Mouse (Mus musculus) midbrain, embryonic 13.5 days (tissue): Measurements from ENCODE around the gene Rdh19. TPM values are rescaled to one million over a fixed set of nuclear protein-coding genes. Genes with fewer than 3 reads are reported as not detected.
"Not testable (repeated sequence)": the region's sequence is repeated elsewhere in the genome, so short reads cannot be mapped to it uniquely, and the experiment has no call there.

ENCODE experiments used
- ATAC-seq: fragments of 200-750 bp; cut with Nextera tagmentation; 2 replicates; pipeline ENCODE4 v1.8.0; 2017; ENCODE audit warnings: mild to moderate bottlenecking, moderate TSS enrichment, moderate library complexity
- H3K27ac ChIP-seq: fragments of 300-500 bp; sonication (generic); 2 replicates; pipeline ENCODE4 v1.5.1; 2015; ENCODE audit warnings: inconsistent platforms, mild to moderate bottlenecking, moderate library complexity
- H3K27me3 ChIP-seq: fragments of 300-500 bp; sonication (generic); 2 replicates; pipeline ENCODE4 v1.6.1; 2015; ENCODE audit warnings: mild to moderate bottlenecking, inconsistent platforms
- H3K36me3 ChIP-seq: fragments of 300-500 bp; sonication (generic); 2 replicates; pipeline ENCODE4 v1.6.1; 2015; ENCODE audit warnings: mild to moderate bottlenecking, inconsistent platforms
- H3K4me1 ChIP-seq: fragments of 300-500 bp; sonication (generic); replicated peaks from 2 replicates; pipeline ENCODE4 v1.6.1; 2015; ENCODE audit warnings: inconsistent platforms
- H3K4me2 ChIP-seq: fragments of 300-500 bp; sonication (generic); replicated peaks from 2 replicates; pipeline ENCODE4 v1.6.1; 2015; ENCODE audit warnings: moderate library complexity, mild to moderate bottlenecking, inconsistent platforms
- H3K4me3 ChIP-seq: fragments of 300-500 bp; sonication (generic); replicated peaks from 2 replicates; pipeline ENCODE4 v1.5.1; 2015; ENCODE audit warnings: mild to moderate bottlenecking, inconsistent platforms
- H3K9ac ChIP-seq: fragments of 300-500 bp; sonication (generic); replicated peaks from 2 replicates; pipeline ENCODE4 v1.6.1; 2015; ENCODE audit warnings: mild to moderate bottlenecking, inconsistent platforms
- H3K9me3 ChIP-seq: fragments of 300-500 bp; sonication (generic); 2 replicates; pipeline ENCODE4 v1.6.1; 2016; ENCODE audit warnings: mild to moderate bottlenecking, inconsistent platforms
- WGBS: fragments of 180-500 bp; shearing (Covaris S2); methylation state at CpG from one replicate; pipeline ENCODE4 v1.1.7; 2015; 5-methylcytosine and 5-hydroxymethylcytosine counted together
- polyA plus RNA-seq: library from polyadenylated mRNA; unstranded; fragments of >200 nt; fragmentation: Nextera tagmentation; extraction: Ambion mirVana; gene quantifications from 2 replicates; pipeline ENCODE4 v1.2.1, GENCODE M21; 2015

Rdh19 gene
- polyA plus RNA-seq, 1 experiment from 2014 or later: not detected

GRCm38 (mm10) chr10:127886551-127886950 lies 36.8 kb downstream of the Rdh19 start:
- no peaks in the 10 kb centered on the region for H3K27me3 ChIP-seq
- H3K9ac ChIP-seq: no peak overlapping the region
- WGBS: 68% methylated on average over 1 of the region's 1 CpGs
- H3K4me3 ChIP-seq: no peak overlapping the region
- H3K9me3 ChIP-seq: peaks cover 3% of the 10 kb centered on the region; the same call in 1 of the 2 replicates
- H3K4me1 ChIP-seq: peaks cover 5% of the 10 kb centered on the region; the same call in 1 of the 2 replicates
- no peak for ATAC-seq
- no peak overlapping the region for H3K27ac ChIP-seq
- H3K36me3 ChIP-seq: no peaks in the 10 kb centered on the region
- H3K4me2 ChIP-seq: no peak overlapping the region

GRCm38 (mm10) chr10:127886971-127887370 lies 37.2 kb downstream of the Rdh19 start:
- H3K9ac ChIP-seq: no peak overlapping the region
- no peaks in the 10 kb centered on the region for H3K27me3 ChIP-seq
- no peak overlapping the region for H3K4me2 ChIP-seq
- H3K36me3 ChIP-seq: no peaks in the 10 kb centered on the region
- H3K9me3 ChIP-seq: peaks cover 5% of the 10 kb centered on the region; the same call in 1 of the 2 replicates
- 87% methylated on average over 4 of the region's 4 CpGs for WGBS
- H3K4me1 ChIP-seq: peaks cover 5% of the 10 kb centered on the region; the same call in 1 of the 2 replicates
- ATAC-seq: no peak
- no peak overlapping the region for H3K4me3 ChIP-seq
- H3K27ac ChIP-seq: no peak overlapping the region

DNA sequence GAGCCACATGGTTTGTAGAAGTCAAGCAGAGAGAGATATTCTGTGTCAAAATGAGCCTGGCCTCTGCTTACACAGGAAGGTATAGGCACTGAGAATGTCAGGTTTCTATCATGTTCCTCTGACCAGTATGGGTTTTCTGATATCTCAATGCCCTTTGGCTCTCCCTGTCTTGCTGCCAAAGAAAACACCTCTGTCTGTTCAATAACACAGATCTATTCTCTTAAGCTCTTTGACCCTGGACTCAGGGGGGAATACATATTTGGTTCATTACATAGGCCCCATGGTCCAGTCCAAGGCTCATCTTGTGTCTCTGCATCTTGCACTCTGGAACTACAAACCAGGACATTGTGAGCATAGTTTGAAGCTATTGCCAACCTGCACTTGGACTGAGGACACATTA lies 38.9 kb downstream of the Rdh19 start, which contains the start of gene Rdh7:
Gene Rdh7 (minus strand): TSS at position 213 of the 400 bp plus-strand sequence.
- Histone ChIP-seq H3K27ac (no peak within 1 kb of the TSS), H3K9me3 (peaks cover 5% of the 10 kb centered on the region; the same call in 1 of the 2 replicates), H3K9ac (no peak within 1 kb of the TSS), H3K36me3 (no peaks in the 10 kb centered on the region), H3K4me2 (no peak within 1 kb of the TSS), H3K4me1 (peaks cover 5% of the 10 kb centered on the region; the same call in 1 of the 2 replicates), H3K4me3 (no peak within 1 kb of the TSS), H3K27me3 (no peaks in the 10 kb centered on the region)
- no peak for ATAC-seq

GRCm38 (mm10) chr10:127891481-127891880 lies 41.8 kb downstream of the Rdh19 start:
- Histone ChIP-seq H3K9me3 (peaks cover 5% of the 10 kb centered on the region; the same call in 1 of the 2 replicates), H3K27ac (no peak overlapping the region), H3K36me3 (no peaks in the 10 kb centered on the region), H3K9ac (no peak overlapping the region), H3K27me3 (no peaks in the 10 kb centered on the region), H3K4me2 (no peak overlapping the region), H3K4me3 (no peak overlapping the region), H3K4me1 (peaks cover 5% of the 10 kb centered on the region; the same call in 1 of the 2 replicates)
- 88% methylated on average over 1 of the region's 1 CpGs for WGBS
- ATAC-seq: no peak

DNA sequence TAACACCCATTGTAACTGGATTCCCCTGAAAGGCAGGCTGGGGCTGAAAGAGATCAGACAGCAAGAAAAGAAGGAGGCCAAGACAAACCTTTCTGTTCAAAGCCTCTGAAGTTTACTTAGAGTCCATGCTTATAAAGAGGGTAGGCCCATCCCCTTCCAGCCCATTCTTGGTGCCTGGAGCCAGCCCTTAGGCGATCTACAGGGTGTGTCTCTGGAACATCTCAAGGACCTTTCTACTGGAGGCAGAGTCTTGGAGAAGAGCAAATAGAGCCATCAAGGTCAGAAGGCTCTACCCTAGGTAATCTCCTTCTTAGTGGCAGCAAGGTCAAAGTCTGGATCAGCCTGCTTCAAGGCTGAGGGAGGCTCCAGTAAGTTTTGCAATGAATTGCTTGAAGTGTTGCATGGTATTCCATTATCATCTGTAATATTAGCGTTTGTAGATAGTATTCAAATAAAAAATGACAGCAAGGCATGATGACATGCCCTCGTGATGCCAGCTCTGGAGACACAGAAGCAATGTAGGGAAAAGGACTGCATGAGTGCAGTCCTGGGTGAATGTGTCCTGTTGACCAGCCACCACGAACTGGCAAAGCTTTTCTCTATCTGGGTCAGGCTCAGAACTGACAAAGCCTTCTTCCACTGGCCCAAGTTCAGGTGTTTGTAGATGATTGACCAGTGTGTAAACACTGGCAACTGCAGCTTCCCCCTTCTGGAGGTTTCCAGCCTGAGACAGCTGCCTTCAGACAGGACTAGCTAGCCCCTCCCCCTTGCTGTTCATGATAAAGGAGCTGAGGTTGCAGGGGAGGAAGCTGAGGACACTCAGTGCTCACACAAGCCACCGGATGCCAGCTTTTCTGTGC lies 43.7 kb downstream of the Rdh19 start:
- not testable (repeated sequence) for H3K36me3 ChIP-seq, H3K9ac ChIP-seq, ATAC-seq, H3K4me3 ChIP-seq, H3K4me1 ChIP-seq, H3K27ac ChIP-seq, H3K9me3 ChIP-seq, H3K27me3 ChIP-seq, H3K4me2 ChIP-seq
- 71% methylated on average over 5 of the region's 5 CpGs for WGBS

DNA sequence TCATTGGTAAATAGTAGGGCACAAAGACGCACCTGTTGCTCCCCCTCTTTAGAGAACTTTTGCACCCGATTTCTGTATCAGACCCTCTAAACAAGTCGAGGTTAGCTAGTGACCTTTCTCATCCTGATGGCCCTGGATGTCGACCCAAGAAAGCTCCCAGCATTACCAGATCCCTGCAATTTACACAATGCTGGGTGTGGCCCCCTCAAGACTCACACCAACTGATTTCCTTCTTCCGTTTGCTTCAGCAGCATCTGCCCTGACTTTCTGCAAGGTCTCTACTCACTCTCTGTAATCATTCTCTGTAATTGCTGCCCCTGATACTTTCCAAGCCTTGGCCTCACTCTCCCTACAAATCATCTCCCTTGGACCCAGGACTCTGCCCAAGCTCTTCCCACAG lies 47.0 kb downstream of the Rdh19 start:
- Histone ChIP-seq H3K4me2 (no peak overlapping the region), H3K9ac (no peak overlapping the region), H3K36me3 (no peaks in the 10 kb centered on the region), H3K4me3 (no peak overlapping the region), H3K9me3 (no peaks in the 10 kb centered on the region), H3K27ac (no peak overlapping the region), H3K4me1 (no peaks in the 10 kb centered on the region), H3K27me3 (no peaks in the 10 kb centered on the region)
- no peak for ATAC-seq
- WGBS: 79% methylated on average over 5 of the region's 5 CpGs

DNA sequence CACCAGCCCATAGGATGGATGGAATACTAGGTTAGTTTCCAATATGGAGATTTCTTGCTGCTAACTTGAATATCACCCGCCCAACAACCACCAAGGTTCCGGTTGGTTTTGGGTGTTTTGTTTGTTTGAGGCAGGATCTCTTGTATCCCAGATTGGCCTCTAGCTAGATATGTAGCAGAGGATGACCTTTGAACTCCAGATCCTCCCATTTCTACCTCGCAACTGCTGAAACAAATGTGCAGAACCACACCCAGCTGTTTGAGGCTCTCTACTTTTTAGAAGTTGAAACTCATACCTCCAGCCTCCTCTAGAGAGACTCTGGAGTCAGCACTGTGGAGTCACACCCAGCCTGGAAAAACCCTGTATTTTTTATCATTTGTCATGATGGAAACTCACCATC lies 47.8 kb downstream of the Rdh19 start:
- Histone ChIP-seq H3K27me3 (no peaks in the 10 kb centered on the region), H3K4me3 (no peak overlapping the region), H3K4me2 (no peak overlapping the region), H3K36me3 (no peaks in the 10 kb centered on the region), H3K4me1 (no peaks in the 10 kb centered on the region), H3K9me3 (no peaks in the 10 kb centered on the region), H3K9ac (no peak overlapping the region), H3K27ac (no peak overlapping the region)
- ATAC-seq: no peak
- WGBS: 89% methylated on average over 3 of the region's 3 CpGs

GRCm38 (mm10) chr10:127898218-127898617 lies 48.5 kb downstream of the Rdh19 start, which contains the start of gene Sdr9c7:
Sdr9c7 (plus strand) TSS chr10:127898518.
- 87% methylated on average over 2 of the region's 2 CpGs for WGBS
- no peak for ATAC-seq
- no peaks in the 10 kb centered on the region for H3K27me3 ChIP-seq

DNA sequence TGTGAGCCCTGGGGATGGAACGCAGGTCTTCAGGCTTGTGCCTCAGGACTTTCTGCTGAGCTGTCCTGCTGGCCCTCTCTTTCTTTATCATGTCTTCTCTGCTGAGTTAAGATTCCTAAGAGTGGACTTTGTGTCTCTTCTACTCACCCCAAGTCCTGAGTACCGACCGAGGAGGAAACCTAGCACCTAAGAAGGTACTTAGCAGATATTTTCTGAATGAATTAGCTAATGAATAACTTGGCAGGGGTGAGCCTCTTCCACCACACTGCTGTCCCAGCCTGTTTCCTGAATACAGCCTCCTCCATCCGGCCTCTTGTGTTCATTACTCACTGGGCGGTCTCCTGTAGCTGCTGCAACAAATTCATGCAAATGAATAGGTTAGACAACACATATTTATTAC lies 50.1 kb downstream of the Rdh19 start:
- Histone ChIP-seq H3K27ac (no peak overlapping the region), H3K27me3 (no peaks in the 10 kb centered on the region), H3K4me3 (no peak overlapping the region), H3K9ac (no peak overlapping the region), H3K36me3 (no peaks in the 10 kb centered on the region), H3K4me1 (no peaks in the 10 kb centered on the region), H3K4me2 (no peak overlapping the region), H3K9me3 (no peaks in the 10 kb centered on the region)
- ATAC-seq: no peak
- WGBS: 76% methylated on average over 5 of the region's 5 CpGs

More at GRCm38 (mm10) chr10:127898218-127898617, 48.5 kb downstream of the Rdh19 start, which contains the start of gene Sdr9c7:
- no peak within 1 kb of the TSS for H3K4me3 ChIP-seq
- no peaks in the 10 kb centered on the region for H3K36me3 ChIP-seq
- no peak within 1 kb of the TSS for H3K4me2 ChIP-seq
- no peaks in the 10 kb centered on the region for H3K9me3 ChIP-seq
- H3K9ac ChIP-seq: no peak within 1 kb of the TSS
- no peaks in the 10 kb centered on the region for H3K4me1 ChIP-seq
- no peak within 1 kb of the TSS for H3K27ac ChIP-seq

DNA sequence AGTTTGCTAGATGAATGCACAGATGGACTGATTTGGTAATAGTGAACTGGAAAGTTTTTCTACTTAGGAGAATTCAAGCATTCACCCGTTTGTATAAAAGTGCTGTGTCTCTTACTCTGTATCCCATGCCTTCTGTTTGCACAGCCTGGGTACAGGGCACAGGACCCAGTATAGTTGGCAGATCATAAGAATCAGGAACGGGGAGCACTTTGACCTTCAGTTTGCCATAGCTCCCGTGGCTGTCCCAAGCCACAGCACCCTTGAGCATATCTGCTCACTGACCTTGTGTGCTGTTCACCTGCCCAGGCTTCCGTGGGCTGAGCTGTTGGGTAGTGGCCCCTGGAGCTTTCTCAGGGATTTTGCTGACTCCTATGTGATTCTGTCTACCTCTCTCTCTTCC lies 52.0 kb downstream of the Rdh19 start:
- no peaks in the 10 kb centered on the region for H3K27me3 ChIP-seq
- H3K9me3 ChIP-seq: no peaks in the 10 kb centered on the region
- H3K9ac ChIP-seq: no peak overlapping the region
- ATAC-seq: no peak
- 78% methylated on average over 4 of the region's 4 CpGs for WGBS
- H3K4me3 ChIP-seq: no peak overlapping the region
- no peaks in the 10 kb centered on the region for H3K36me3 ChIP-seq
- no peak overlapping the region for H3K27ac ChIP-seq
- no peak overlapping the region for H3K4me2 ChIP-seq
- H3K4me1 ChIP-seq: 0 out of 2 replicates have a peak, but pooled peaks cover 2% of the 10 kb centered on the region

- no peak for ATAC-seq
- H3K27me3 ChIP-seq: no peaks in the 10 kb centered on the region
- no peaks in the 10 kb centered on the region for H3K36me3 ChIP-seq
- H3K9me3 ChIP-seq: no peaks in the 10 kb centered on the region
- 0 out of 2 replicates have a peak, but pooled peaks cover 2% of the 10 kb centered on the region for H3K4me1 ChIP-seq
- WGBS: 40% methylated on average over 1 of the region's 1 CpGs
- H3K4me2 ChIP-seq: no peak overlapping the region
- H3K9ac ChIP-seq: no peak overlapping the region
- H3K27ac ChIP-seq: no peak overlapping the region
- H3K4me3 ChIP-seq: no peak overlapping the region
Observed at GRCm38 (mm10) chr10:127903116-127903515, 53.4 kb downstream of the Rdh19 start.

- WGBS: 72% methylated on average over 7 of the region's 7 CpGs
- H3K4me2 ChIP-seq: no peak overlapping the region
- no peaks in the 10 kb centered on the region for H3K36me3 ChIP-seq
- no peak overlapping the region for H3K9ac ChIP-seq
- H3K27me3 ChIP-seq: no peaks in the 10 kb centered on the region
- H3K27ac ChIP-seq: no peak overlapping the region
- no peak overlapping the region for H3K4me3 ChIP-seq
- H3K4me1 ChIP-seq: 0 out of 2 replicates have a peak, but pooled peaks cover 2% of the 10 kb centered on the region
- no peaks in the 10 kb centered on the region for H3K9me3 ChIP-seq
- no peak for ATAC-seq
Observed at GRCm38 (mm10) chr10:127904718-127905446, 55.2 kb downstream of the Rdh19 start.
